Mouse (Mus musculus) megakaryocyte, embryonic 14.5 days (primary cell): ENCODE measurements around the gene Itga5. TPM values are rescaled to one million over a fixed set of nuclear protein-coding genes. Genes with fewer than 3 reads are reported as not detected.

Experiments
- H3K27me3 ChIP-seq: replicated peaks from 2 replicates; pipeline ENCODE3; 2012; ENCODE audit warnings: inconsistent platforms
- H3K36me3 ChIP-seq: replicated peaks from 2 replicates; pipeline ENCODE3; 2012; ENCODE audit warnings: low read length, inconsistent platforms, mixed read lengths
- H3K4me1 ChIP-seq: 2 replicates; pipeline ENCODE4 v1.6.1; 2012; ENCODE audit warnings: inconsistent platforms
- H3K4me3 ChIP-seq: replicated peaks from 2 replicates; pipeline ENCODE3; 2012; ENCODE audit warnings: moderate library complexity, mild to moderate bottlenecking, inconsistent platforms
- H3K9me3 ChIP-seq: 2 replicates; pipeline ENCODE4 v1.6.1; 2012; ENCODE audit warnings: inconsistent platforms
- FLI1 ChIP-seq: IDR thresholded peaks from 2 replicates; pipeline ENCODE4 v1.6.1; 2012; ENCODE audit warnings: low read length, inconsistent platforms, mixed read lengths
- GATA1 ChIP-seq: IDR thresholded peaks from 3 replicates; pipeline ENCODE4 v1.6.1; 2012; ENCODE audit warnings: mixed read lengths, low read length, inconsistent platforms, borderline replicate concordance
- polyA plus RNA-seq: library from polyadenylated mRNA; stranded (reverse); fragments of >175 nt; gene quantifications from 2 replicates; pipeline ENCODE4 v1.2.3, GENCODE M21; 2012; ENCODE audit warnings: low replicate concordance; ENCODE audit not compliant: insufficient read depth

Itga5 gene
- polyA plus RNA-seq, 1 experiment: 20.5 TPM

GRCm38 (mm10) chr15:103315979-103316776, 50.4 kb downstream of the Itga5 start:
- H3K9me3 ChIP-seq: no peaks in the 10 kb centered on the region
- TF ChIP-seq FLI1 (no peak), GATA1 (no peak)
- H3K4me1 ChIP-seq: peaks cover 97% of the 10 kb centered on the region
- H3K36me3 ChIP-seq: peaks cover 91% of the 10 kb centered on the region
- H3K27me3 ChIP-seq: no peaks in the 10 kb centered on the region
- no peak overlapping the region for H3K4me3 ChIP-seq

- Histone ChIP-seq H3K36me3 (peaks cover 80% of the 10 kb centered on the region), H3K4me1 (peaks cover 94% of the 10 kb centered on the region), H3K27me3 (no peaks in the 10 kb centered on the region), H3K9me3 (no peaks in the 10 kb centered on the region), H3K4me3 (no peak overlapping the region)
- TF ChIP-seq FLI1 (no peak), GATA1 (no peak)
Observed at GRCm38 (mm10) chr15:103315011-103315502, 51.5 kb downstream of the Itga5 start.

DNA sequence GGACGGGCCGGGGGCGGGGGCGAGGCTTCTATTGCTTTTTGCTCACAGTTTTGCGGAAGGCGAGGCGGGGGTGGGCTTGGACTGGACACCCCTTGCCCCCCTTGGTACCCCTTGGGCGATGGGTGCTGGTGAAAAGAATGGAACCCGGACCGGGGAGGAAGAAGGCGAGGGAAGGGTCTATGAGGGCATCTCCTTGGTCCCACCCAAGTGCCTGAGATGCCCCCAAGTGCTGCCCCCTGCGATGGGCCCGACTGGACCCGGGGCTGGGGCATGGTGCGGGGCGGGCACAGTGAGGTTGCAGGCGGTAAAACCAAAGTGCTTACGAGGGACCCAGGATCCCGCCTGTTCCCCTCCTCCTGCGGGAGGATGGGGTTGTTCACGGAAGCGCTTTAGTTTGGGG, 52.4 kb downstream of the Itga5 start:
- Histone ChIP-seq H3K9me3 (no peaks in the 10 kb centered on the region), H3K4me1 (peaks cover 94% of the 10 kb centered on the region), H3K27me3 (peaks cover 3% of the 10 kb centered on the region), H3K36me3 (peaks cover 74% of the 10 kb centered on the region), H3K4me3 (no peak overlapping the region)
- TF ChIP-seq FLI1: no peak
- TF ChIP-seq GATA1: no peak

- peaks cover 73% of the 10 kb centered on the region for H3K36me3 ChIP-seq
- peaks cover 94% of the 10 kb centered on the region for H3K4me1 ChIP-seq
Observed at GRCm38 (mm10) chr15:103313495-103314095, 53.0 kb downstream of the Itga5 start.

GRCm38 (mm10) chr15:103310365-103310910, 56.1 kb downstream of the Itga5 start, which contains the start of gene Gpr84:
Gene Gpr84 (minus strand): TSS chr15:103310612.
- TF ChIP-seq GATA1 (no peak), FLI1 (no peak)
- H3K4me3 ChIP-seq: peak within 1 kb of the TSS; percentile 29
- H3K4me1 ChIP-seq: peaks cover 89% of the 10 kb centered on the region
- H3K36me3 ChIP-seq: peaks cover 44% of the 10 kb centered on the region
- no peaks in the 10 kb centered on the region for H3K9me3 ChIP-seq
- peaks cover 6% of the 10 kb centered on the region for H3K27me3 ChIP-seq

More at GRCm38 (mm10) chr15:103313495-103314095, 53.0 kb downstream of the Itga5 start:
- H3K9me3 ChIP-seq: no peaks in the 10 kb centered on the region
- H3K4me3 ChIP-seq: no peak overlapping the region
- TF ChIP-seq GATA1 (no peak), FLI1 (no peak)
- peaks cover 3% of the 10 kb centered on the region for H3K27me3 ChIP-seq

DNA sequence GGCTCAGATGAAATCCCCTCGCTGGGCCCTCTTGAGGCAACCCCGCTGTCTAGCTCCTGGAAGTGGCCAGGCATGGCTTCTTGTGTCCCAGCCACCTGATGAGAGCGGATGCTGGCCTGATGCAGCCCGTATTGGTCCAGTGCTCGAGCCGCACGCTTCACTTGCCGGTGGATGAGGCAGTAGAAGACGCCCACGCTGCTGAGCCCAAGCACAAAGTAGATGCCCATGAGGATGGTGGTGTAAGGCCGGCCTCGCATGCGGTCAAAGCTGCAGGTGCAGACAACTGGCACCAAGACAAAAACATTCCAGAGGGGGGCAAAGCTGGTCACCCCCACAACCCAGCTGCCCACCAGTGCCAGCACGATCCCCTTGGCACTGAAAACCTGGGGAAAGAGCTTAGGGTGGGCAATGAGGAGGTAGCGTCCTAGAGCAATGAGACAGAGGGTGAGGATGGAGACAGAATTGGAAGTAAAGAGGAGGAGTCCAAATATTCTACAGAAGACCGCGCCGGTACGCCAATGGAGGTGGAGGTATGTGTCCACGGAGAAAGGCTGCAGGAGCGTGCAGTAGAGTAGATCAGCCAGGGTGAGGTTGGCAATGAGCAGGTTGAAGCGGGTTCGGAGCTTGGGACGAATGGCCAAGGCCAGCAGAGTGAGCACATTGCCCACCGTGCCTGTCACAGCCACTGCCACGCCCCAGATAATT, 57.5 kb downstream of the Itga5 start:
- Histone ChIP-seq H3K4me3 (peak overlapping the region; percentile 60), H3K9me3 (no peaks in the 10 kb centered on the region), H3K27me3 (peaks cover 16% of the 10 kb centered on the region), H3K36me3 (peaks cover 30% of the 10 kb centered on the region), H3K4me1 (peaks cover 89% of the 10 kb centered on the region)
- TF ChIP-seq FLI1 (no peak), GATA1 (no peak)

DNA sequence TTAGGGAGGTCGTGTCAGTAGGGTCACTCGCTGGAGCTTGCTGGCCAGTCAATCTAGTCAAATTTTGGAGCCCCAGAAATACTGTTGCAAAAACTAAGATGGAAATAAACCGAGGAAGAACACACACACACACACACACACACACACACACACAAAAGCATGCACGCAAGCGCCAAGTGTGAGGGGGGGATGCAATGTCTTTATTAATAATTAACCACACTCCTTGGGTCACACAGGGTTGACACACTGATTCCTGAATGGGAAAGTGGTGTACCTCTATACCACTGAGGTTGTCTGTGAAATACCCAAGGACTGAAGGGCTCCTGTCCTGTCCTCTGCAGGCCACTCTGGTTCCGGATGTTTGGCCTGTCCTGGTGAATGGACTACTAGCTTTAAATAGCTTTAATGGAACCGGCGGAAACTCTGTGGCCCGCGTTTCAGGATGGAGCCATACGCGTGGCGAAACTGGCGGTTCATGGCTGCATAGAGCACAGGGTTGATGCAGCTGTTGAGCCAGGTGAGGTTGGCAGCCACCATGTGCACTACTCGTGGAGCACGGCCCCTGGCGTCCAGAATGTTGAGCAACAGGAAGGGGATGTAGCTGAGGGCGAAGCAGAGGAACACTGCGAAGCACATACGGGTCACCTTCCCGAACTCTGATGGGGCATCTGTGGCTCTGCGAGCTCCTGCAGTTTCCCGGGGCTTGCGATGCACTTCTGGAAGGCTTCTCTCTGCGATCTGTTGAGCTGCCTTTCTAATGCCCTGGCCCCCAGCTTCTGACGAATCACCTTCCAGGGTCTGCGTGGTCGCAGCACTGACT, 58.3 kb downstream of the Itga5 start:
- Histone ChIP-seq H3K4me1 (peaks cover 89% of the 10 kb centered on the region), H3K9me3 (no peaks in the 10 kb centered on the region), H3K4me3 (peak overlapping the region; percentile 29), H3K36me3 (peaks cover 22% of the 10 kb centered on the region), H3K27me3 (peaks cover 24% of the 10 kb centered on the region)
- TF ChIP-seq GATA1 (no peak), FLI1 (no peak)

DNA sequence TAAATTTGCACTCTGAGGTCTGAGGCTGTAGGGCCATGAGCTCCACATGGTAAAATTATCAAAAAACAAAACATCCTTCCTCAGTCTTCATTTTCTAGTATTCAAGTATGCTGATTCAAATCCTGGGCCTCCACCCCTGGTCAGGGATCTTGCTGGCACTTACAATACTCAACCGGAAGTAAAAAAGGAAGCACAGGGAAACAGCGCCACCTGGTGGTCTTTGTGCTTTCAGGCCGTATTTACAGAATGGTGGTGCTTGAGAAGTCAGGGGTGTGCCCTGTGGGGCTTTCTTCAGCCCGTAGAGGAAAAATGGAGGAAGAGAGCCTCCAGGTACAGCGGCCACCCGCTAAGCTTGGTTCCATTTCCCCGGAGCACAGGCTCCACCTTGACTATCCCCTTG, 59.4 kb downstream of the Itga5 start:
- Histone ChIP-seq H3K36me3 (peaks cover 13% of the 10 kb centered on the region), H3K9me3 (no peaks in the 10 kb centered on the region), H3K27me3 (peaks cover 33% of the 10 kb centered on the region), H3K4me3 (peak overlapping the region; percentile 75), H3K4me1 (peaks cover 89% of the 10 kb centered on the region)
- TF ChIP-seq FLI1: peak; percentile 57; the same call in 1 of the 2 replicates
- TF ChIP-seq GATA1: no peak
